Mouse (Mus musculus) kidney, postnatal 10 days (tissue): ENCODE results near the gene Gm10306.

Experiments
- DNase-seq: peaks from one replicate; pipeline ENCODE4 v3.0.0; 2021; ENCODE audit warnings: mixed read lengths

Gene Gm10306

GRCm38 (mm10) chr4:94556265-94557054, at the start of gene Gm10306, which contains the start of gene Caap1:
Gene Gm10306, plus strand, starts transcription at chr4:94556546.
Gene Caap1, minus strand, starts transcription at chr4:94556796.
- DNase-seq = peak; percentile 97

DNA sequence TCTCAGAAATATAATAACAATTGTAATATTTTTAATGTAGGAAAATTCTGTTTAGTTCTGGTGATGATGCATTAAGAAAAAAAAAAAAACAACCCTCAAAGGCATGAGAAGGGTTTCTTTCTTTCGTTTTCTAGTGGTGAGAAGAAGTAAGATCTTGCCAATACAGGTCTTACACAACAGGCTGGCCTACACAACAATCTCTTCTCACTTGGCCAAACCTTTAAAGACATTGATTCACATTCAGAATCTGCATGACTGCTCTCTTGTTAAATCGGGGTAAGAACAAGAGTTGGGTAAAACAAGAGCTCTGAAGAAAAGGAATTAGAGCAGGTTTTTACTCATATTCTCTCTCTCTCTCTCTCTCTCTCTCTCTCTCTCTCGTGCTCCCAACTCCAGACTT, 41.0 kb upstream of the Gm10306 start:
- DNase-seq = no peak

DNA sequence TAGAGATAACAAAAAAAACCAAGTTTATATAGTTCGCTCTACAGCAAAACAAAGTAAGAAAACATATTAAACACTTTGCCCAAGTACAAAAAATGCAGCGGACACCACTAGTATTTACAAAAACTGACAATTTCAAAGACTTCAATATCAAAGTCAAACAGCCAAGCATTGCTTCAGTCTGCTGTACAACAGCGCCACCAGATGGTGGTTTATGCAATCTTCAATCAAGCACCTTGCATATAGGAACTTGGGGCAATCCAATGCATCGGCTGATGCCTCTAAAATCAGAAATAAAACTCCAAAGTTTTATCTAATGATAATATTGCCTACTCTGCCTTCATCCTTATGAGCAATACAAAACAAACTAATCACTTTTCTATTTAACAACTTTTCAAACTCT, 38.7 kb upstream of the Gm10306 start:
- DNase-seq = peak; percentile 69

- no peak for DNase-seq
Observed at GRCm38 (mm10) chr4:94523321-94523720, 33.0 kb upstream of the Gm10306 start.

- no peak for DNase-seq
Observed at GRCm38 (mm10) chr4:94529448-94529847, 26.9 kb upstream of the Gm10306 start.

DNA sequence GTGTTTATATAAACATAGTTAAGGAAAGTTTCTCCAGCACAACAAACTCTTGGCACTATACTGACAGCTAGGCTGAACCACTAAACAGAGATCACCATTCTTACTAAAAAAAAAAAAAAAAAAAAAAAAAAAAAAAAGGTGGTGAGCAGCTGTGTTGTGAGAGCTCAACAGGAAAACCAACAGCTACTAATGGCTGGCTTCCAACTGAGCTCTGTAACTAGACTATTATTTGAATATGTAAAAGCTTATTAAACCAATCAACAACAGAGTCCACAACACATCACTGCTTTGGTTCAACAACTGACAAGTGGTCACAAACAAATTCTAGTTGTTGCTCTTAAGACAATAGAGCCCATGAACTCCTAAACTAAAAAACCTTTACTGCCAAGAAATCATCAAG, 23.1 kb upstream of the Gm10306 start:
- no peak for DNase-seq

GRCm38 (mm10) chr4:94543041-94543440, 13.3 kb upstream of the Gm10306 start:
- DNase-seq = no peak

- DNase-seq = no peak
Observed at GRCm38 (mm10) chr4:94544321-94544720, 12.0 kb upstream of the Gm10306 start.

- DNase-seq = no peak
Observed at GRCm38 (mm10) chr4:94554955-94555494, 1.3 kb upstream of the Gm10306 start.

DNA sequence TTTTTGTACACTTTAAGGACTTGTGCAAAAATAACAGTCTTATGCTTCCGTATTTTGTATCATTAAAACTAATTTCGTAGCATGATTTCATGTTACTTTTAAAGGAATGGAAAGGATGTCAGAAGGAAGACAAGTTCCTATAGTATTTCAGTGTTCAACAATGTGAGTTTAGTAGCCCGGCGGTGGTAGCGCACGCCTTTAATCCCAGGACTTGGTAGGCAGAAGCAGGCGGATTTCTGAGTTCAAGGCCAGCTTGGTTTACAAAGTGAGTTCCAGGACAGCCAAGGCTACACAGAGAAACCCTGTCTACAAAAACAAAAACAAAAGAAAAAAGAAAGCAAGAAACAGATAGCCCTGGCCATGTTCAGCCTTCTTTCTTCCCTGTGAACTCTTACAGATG, 799 bp downstream of the Gm10306 start:
- no peak for DNase-seq

GRCm38 (mm10) chr4:94559266-94559665, 2.9 kb downstream of the Gm10306 start:
- DNase-seq = peak; percentile 12

DNA sequence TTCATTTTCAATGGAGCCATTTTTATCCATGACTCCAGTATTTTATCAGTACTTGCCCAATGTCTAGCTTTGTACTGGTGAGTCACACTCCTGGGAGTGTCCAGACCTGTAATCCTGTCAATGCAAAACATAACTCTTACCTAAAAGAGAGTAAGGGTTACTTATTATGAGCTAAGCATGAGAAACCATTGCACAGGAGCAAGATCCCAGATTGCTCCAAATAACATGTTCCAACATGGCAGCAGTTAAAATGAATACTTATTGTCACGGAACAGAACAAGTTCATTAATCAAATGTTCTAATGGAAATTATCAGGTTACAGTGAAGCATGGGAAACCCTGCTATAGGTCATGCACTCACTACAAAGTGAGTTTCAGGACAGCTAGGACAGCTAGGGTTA, 4.0 kb downstream of the Gm10306 start:
- no peak for DNase-seq

- DNase-seq = no peak
Observed at GRCm38 (mm10) chr4:94561954-94562648, 5.8 kb downstream of the Gm10306 start.

- DNase-seq = no peak
Observed at GRCm38 (mm10) chr4:94564297-94564696, 8.0 kb downstream of the Gm10306 start.

DNA sequence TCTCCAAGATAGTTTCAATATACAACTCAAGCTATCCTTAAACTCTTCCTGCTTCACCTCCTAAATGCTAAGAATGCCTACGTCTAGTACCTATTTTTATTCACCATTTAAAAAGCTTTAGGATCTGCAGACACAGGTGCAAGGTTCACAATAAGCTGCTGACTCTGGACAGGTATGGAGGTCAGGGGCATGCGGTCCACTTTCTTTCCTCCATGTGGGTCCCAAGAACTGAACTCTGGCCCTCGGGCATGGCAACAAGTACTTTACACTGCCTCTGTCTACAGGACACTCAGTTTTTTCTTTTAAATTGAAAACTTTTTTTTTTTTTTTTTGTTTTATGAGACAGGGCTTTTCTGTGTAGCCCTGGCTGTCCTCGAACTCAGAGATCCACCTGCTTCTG, 16.3 kb downstream of the Gm10306 start:
- DNase-seq = no peak

DNA sequence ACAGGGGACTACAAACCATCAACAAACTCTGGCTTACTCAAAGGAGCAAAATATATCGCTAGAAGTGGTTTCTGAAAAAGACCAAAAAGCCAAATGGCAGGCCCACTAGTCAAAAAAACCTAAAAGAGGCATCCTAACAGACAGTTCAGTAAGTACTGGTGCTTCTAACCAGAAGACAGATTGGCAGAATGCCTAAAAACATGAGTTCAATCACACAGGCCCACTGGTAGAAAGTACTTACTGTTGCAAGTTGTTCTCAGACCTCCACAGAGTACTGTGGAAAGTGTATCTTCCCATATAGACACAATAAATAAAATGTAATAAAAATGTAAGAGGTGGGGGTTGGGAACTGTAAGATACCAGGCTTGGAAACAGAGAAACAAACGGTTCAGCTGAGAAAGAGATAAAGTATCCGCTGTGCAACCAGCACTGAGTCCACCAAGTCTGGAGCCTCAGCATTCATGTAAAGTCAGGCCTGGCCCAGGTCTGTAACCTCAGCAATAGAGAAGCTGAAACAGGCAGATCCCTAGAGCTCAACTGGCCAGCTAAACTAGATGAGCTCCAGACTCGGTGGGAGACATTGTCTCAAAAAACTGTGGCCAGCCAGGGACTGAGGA, 35.5 kb downstream of the Gm10306 start:
- no peak for DNase-seq

GRCm38 (mm10) chr4:94592709-94593108, 36.4 kb downstream of the Gm10306 start:
- no peak for DNase-seq

GRCm38 (mm10) chr4:94601395-94601794, 45.0 kb downstream of the Gm10306 start:
- DNase-seq = no peak

GRCm38 (mm10) chr4:94602496-94603030, 46.2 kb downstream of the Gm10306 start:
- no peak for DNase-seq

GRCm38 (mm10) chr4:94603031-94603629, 46.8 kb downstream of the Gm10306 start, which contains the start of gene Plaa:
Gene Plaa, minus strand, starts transcription at chr4:94603244.
- DNase-seq = peak; percentile 95

- DNase-seq = no peak
Observed at GRCm38 (mm10) chr4:94604452-94605019, 48.2 kb downstream of the Gm10306 start.

GRCm38 (mm10) chr4:94605591-94605990, 49.2 kb downstream of the Gm10306 start:
- no peak for DNase-seq
